Mouse (Mus musculus): ENCODE results near the gene Fbxl21. TPM values are rescaled to one million over a fixed set of nuclear protein-coding genes. Genes with fewer than 3 reads are reported as not detected.

The Fbxl21 gene
- total and polyA plus RNA-seq, 2 experiments from 2014 or later: 0.70 to 1.1 TPM

DNA sequence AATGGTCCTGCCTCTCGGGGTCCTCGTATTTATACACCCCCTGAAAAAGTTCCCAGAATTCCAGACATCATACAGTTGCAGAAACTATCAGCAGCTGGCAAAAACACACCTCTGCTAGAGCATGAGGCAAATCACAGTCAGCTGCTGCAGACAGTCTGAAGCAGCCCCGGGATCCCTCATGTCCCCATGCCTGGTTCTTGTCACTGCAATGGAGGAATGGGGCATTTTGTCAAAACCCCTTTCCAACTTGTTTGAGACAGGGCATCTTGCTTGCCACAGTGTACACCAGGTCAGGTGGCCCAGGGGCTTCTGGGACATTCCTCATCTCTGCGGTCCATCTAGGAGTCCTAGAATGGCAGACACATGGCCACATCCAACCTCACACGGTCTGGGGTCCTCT is 12.7 kb downstream of the Fbxl21 start:
- WGBS: 74% methylated on average over 5 of the region's 5 CpGs
- no peak overlapping the region for H3K9ac ChIP-seq (replicated peaks; ENCODE audit: low read depth, low read length)
- H3K27me3 ChIP-seq (ENCODE audit: control insufficient read depth, insufficient read depth, low read length): no peaks in the 10 kb centered on the region
- peaks cover 16% of the 10 kb centered on the region for H3K9me3 ChIP-seq (replicated peaks; ENCODE audit: control insufficient read depth, low read length)
- no peaks in the 10 kb centered on the region for H3K36me3 ChIP-seq (replicated peaks; ENCODE audit: control insufficient read depth, insufficient read depth, low read length)
- H3K4me2 ChIP-seq (ENCODE audit: low read depth, low read length): no peak overlapping the region
- no peak for ATAC-seq (ENCODE audit: insufficient read depth, low read depth)
- no peak for DNase-seq (ENCODE audit: low spot score)
- no peak for TF ChIP-seq CTCF (IDR thresholded peaks at IDR 0.05; ENCODE audit: low read depth)
- no peak for TF ChIP-seq EP300 (IDR thresholded peaks at IDR 0.05; ENCODE audit: low read depth)
- H3K4me1 ChIP-seq (ENCODE audit: control insufficient read depth, insufficient read depth): no peaks in the 10 kb centered on the region
- no peak overlapping the region for H3K27ac ChIP-seq (ENCODE audit: low read depth)
- H3K4me3 ChIP-seq (ENCODE audit: low read depth, low read length): no peak overlapping the region

DNA sequence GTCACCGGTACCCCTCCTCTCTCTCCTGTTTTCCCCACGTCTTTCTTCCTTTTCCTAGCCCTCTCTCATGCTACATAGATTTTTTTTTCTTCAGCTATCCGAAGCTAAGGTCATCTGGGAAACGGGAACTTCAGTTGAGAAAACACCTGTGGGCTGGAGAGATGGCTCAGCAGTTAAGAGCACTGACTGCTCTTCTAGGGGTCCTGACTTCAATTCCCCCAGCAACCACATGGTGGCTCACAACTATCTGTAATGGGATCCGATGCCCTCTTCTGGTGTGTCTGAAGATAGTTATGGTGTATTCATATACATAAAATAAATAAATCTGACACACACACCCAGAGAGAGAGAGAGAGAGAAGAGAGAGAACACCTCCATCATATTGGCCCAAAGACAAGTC is 13.3 kb downstream of the Fbxl21 start:
- WGBS: 71% methylated on average over 5 of the region's 5 CpGs
- peaks cover 16% of the 10 kb centered on the region for H3K9me3 ChIP-seq (replicated peaks; ENCODE audit: control insufficient read depth, low read length)
- no peaks in the 10 kb centered on the region for H3K4me1 ChIP-seq (ENCODE audit: control insufficient read depth, insufficient read depth)
- H3K27me3 ChIP-seq (ENCODE audit: control insufficient read depth, insufficient read depth, low read length): no peaks in the 10 kb centered on the region
- no peak for DNase-seq (ENCODE audit: low spot score)
- H3K27ac ChIP-seq (ENCODE audit: low read depth): no peak overlapping the region
- TF ChIP-seq EP300 (IDR thresholded peaks at IDR 0.05; ENCODE audit: low read depth): no peak
- no peak for TF ChIP-seq CTCF (IDR thresholded peaks at IDR 0.05; ENCODE audit: low read depth)
- H3K9ac ChIP-seq (replicated peaks; ENCODE audit: low read depth, low read length): no peak overlapping the region
- H3K4me3 ChIP-seq (ENCODE audit: low read depth, low read length): no peak overlapping the region
- H3K36me3 ChIP-seq (replicated peaks; ENCODE audit: control insufficient read depth, insufficient read depth, low read length): no peaks in the 10 kb centered on the region
- ATAC-seq (ENCODE audit: insufficient read depth, low read depth): no peak
- H3K4me2 ChIP-seq (ENCODE audit: low read depth, low read length): no peak overlapping the region

DNA sequence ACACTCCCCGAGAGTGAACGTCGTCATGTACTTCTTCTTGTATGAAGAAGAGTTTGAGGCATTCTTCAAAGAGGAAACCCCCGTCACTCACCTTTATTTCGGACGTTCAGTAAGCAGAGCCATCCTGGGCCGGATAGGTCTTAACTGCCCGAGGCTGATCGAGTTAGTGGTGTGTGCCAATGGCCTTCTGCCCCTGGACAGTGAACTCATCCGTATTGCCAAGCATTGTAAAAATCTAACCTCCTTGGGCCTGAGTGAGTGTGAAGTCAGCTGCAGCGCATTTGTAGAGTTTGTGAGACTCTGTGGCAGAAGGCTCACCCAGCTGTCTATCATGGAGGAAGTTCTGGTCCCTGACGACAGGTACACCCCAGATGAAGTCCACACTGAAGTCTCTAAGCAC is 14.8 kb downstream of the Fbxl21 start:
- ATAC-seq (ENCODE audit: insufficient read depth, low read depth) (no peak), DNase-seq (ENCODE audit: low spot score) (no peak)
- Histone ChIP-seq H3K36me3 (replicated peaks; ENCODE audit: control insufficient read depth, insufficient read depth, low read length) (no peaks in the 10 kb centered on the region), H3K9me3 (replicated peaks; ENCODE audit: control insufficient read depth, low read length) (peaks cover 16% of the 10 kb centered on the region), H3K4me1 (ENCODE audit: control insufficient read depth, insufficient read depth) (no peaks in the 10 kb centered on the region), H3K9ac (replicated peaks; ENCODE audit: low read depth, low read length) (no peak overlapping the region), H3K4me2 (ENCODE audit: low read depth, low read length) (no peak overlapping the region), H3K4me3 (ENCODE audit: low read depth, low read length) (no peak overlapping the region), H3K27me3 (ENCODE audit: control insufficient read depth, insufficient read depth, low read length) (no peaks in the 10 kb centered on the region), H3K27ac (ENCODE audit: low read depth) (no peak overlapping the region)
- no peak for TF ChIP-seq CTCF (IDR thresholded peaks at IDR 0.05; ENCODE audit: low read depth)
- no peak for TF ChIP-seq EP300 (IDR thresholded peaks at IDR 0.05; ENCODE audit: low read depth)
- WGBS: 85% methylated on average over 12 of the region's 12 CpGs

DNA sequence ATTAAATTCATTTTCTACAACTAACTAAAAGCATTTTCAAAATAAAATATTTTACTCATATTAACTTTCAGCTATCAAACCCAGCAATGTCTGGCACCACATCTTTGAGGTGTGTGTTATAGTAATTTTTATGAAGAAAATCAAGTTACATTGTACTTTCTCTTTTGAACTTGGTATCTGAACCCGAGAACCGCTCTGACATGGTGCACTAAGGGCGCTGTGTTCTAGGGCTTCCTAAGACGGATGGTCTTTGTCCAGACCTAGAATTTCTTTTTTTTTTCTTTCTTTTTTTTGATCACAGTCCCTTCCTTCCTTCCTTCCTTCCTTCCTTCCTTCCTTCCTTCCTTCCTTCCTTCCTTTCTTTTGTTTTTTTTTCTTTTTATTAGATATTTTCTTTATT is 17.6 kb downstream of the Fbxl21 start:
- no peak overlapping the region for H3K4me2 ChIP-seq (ENCODE audit: low read depth, low read length)
- H3K27ac ChIP-seq (ENCODE audit: low read depth): no peak overlapping the region
- H3K36me3 ChIP-seq (replicated peaks; ENCODE audit: control insufficient read depth, insufficient read depth, low read length): no peaks in the 10 kb centered on the region
- DNase-seq (ENCODE audit: low spot score): no peak
- TF ChIP-seq CTCF (IDR thresholded peaks at IDR 0.05; ENCODE audit: low read depth) (no peak), EP300 (IDR thresholded peaks at IDR 0.05; ENCODE audit: low read depth) (no peak)
- WGBS: 90% methylated on average over 4 of the region's 4 CpGs
- H3K4me1 ChIP-seq (ENCODE audit: control insufficient read depth, insufficient read depth): no peaks in the 10 kb centered on the region
- no peak overlapping the region for H3K9ac ChIP-seq (replicated peaks; ENCODE audit: low read depth, low read length)
- H3K27me3 ChIP-seq (ENCODE audit: control insufficient read depth, insufficient read depth, low read length): no peaks in the 10 kb centered on the region
- H3K4me3 ChIP-seq (ENCODE audit: low read depth, low read length): no peak overlapping the region
- ATAC-seq (ENCODE audit: insufficient read depth, low read depth): no peak
- H3K9me3 ChIP-seq (replicated peaks; ENCODE audit: control insufficient read depth, low read length): peaks cover 5% of the 10 kb centered on the region

DNA sequence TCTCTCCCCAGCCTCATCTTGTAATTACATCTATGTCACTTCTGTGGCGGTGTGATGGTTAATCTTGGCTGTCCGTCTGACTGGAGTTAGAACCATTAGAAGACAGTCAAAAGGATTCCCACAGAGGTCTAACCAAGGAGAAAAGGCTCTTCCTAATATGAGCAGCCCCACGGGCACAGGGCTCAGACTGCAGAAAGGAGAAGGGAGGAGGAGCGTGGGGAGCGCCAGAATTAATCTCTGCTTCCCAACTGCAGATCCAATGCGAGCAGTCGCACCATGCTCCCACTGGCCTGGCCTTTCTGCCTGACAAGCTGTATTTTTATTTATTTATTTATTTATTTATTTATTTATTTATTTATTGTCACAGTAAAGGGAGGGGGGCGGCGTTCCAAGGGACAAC is 21.5 kb downstream of the Fbxl21 start:
- ATAC-seq (ENCODE audit: insufficient read depth, low read depth): no peak
- Histone ChIP-seq H3K36me3 (replicated peaks; ENCODE audit: control insufficient read depth, insufficient read depth, low read length) (no peaks in the 10 kb centered on the region), H3K9me3 (replicated peaks; ENCODE audit: control insufficient read depth, low read length) (no peaks in the 10 kb centered on the region), H3K4me1 (ENCODE audit: control insufficient read depth, insufficient read depth) (no peaks in the 10 kb centered on the region), H3K4me2 (ENCODE audit: low read depth, low read length) (no peak overlapping the region), H3K4me3 (ENCODE audit: low read depth, low read length) (no peak overlapping the region), H3K27me3 (ENCODE audit: control insufficient read depth, insufficient read depth, low read length) (no peaks in the 10 kb centered on the region), H3K9ac (replicated peaks; ENCODE audit: low read depth, low read length) (no peak overlapping the region), H3K27ac (ENCODE audit: low read depth) (no peak overlapping the region)
- WGBS: 73% methylated on average over 9 of the region's 9 CpGs
- no peak for TF ChIP-seq CTCF (IDR thresholded peaks at IDR 0.05; ENCODE audit: low read depth)
- TF ChIP-seq EP300 (IDR thresholded peaks at IDR 0.05; ENCODE audit: low read depth): no peak
- DNase-seq (ENCODE audit: low spot score): no peak

DNA sequence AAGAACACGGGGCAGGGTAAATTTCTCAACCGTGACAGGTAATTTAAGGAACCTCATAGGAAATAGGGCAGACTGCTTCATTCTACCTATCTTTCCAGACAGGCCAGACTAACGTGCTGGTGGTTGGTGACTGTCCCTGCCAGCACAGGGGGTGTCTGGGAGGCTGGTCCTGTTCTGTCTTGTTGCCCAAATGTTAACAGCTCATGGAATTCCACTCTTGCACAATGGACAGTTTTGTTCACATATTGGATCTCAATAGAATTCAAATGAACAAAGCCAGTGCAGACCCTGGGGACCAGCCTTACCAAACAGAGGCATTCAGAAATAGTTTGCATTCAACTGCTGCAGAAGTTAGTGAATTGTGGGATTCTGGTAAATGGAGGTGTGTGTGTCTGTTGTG is 22.7 kb downstream of the Fbxl21 start:
- H3K27ac ChIP-seq (ENCODE audit: low read depth): no peak overlapping the region
- no peaks in the 10 kb centered on the region for H3K9me3 ChIP-seq (replicated peaks; ENCODE audit: control insufficient read depth, low read length)
- DNase-seq (ENCODE audit: low spot score): no peak
- TF ChIP-seq EP300 (IDR thresholded peaks at IDR 0.05; ENCODE audit: low read depth) (no peak), CTCF (IDR thresholded peaks at IDR 0.05; ENCODE audit: low read depth) (no peak)
- H3K4me2 ChIP-seq (ENCODE audit: low read depth, low read length): no peak overlapping the region
- no peak overlapping the region for H3K4me3 ChIP-seq (ENCODE audit: low read depth, low read length)
- 0 out of 2 replicates have a peak, but pooled peaks cover under 1% of the 10 kb centered on the region for H3K4me1 ChIP-seq (ENCODE audit: control insufficient read depth, insufficient read depth)
- no peaks in the 10 kb centered on the region for H3K36me3 ChIP-seq (replicated peaks; ENCODE audit: control insufficient read depth, insufficient read depth, low read length)
- WGBS: 73% methylated on average over 3 of the region's 3 CpGs
- no peak for ATAC-seq (ENCODE audit: insufficient read depth, low read depth)
- no peak overlapping the region for H3K9ac ChIP-seq (replicated peaks; ENCODE audit: low read depth, low read length)
- H3K27me3 ChIP-seq (ENCODE audit: control insufficient read depth, insufficient read depth, low read length): no peaks in the 10 kb centered on the region

Data from heart, postnatal 0 days (tissue).